Mouse (Mus musculus): Measurements from ENCODE around the gene Spata45. TPM values are rescaled to one million over a fixed set of nuclear protein-coding genes. Genes with fewer than 3 reads are reported as not detected.

Spata45 gene
- polyA plus RNA-seq, 1 experiment from 2014 or later = 0.86 TPM

- H3K4me1 ChIP-seq (ENCODE audit: control insufficient read depth, insufficient read depth, low read length) = peaks cover 4% of the 10 kb centered on the region; the same call in 1 of the 2 replicates
- H3K4me2 ChIP-seq = no peak overlapping the region
- ATAC-seq (replicated peaks; ENCODE audit: insufficient number of reproducible peaks, low FRiP score, low TSS enrichment) = no peak
- H3K27me3 ChIP-seq (ENCODE audit: control insufficient read depth, insufficient read depth, low read length) = no peaks in the 10 kb centered on the region
- peaks cover 16% of the 10 kb centered on the region for H3K36me3 ChIP-seq (ENCODE audit: control insufficient read depth, insufficient read depth, low read length)
- no peaks in the 10 kb centered on the region for H3K9me3 ChIP-seq (replicated peaks; ENCODE audit: control insufficient read depth, low read length)
- no peak overlapping the region for H3K27ac ChIP-seq (ENCODE audit: low read depth, low read length)
- 75% methylated on average over 5 of the region's 5 CpGs for WGBS (ENCODE audit: insufficient replicate concordance)
- no peak overlapping the region for H3K4me3 ChIP-seq (ENCODE audit: low read depth, low read length)
- no peak overlapping the region for H3K9ac ChIP-seq (ENCODE audit: low read depth, low read length)
Measured at GRCm38 (mm10) chr1:191084951-191085559, 48.6 kb downstream of the Spata45 start.

GRCm38 (mm10) chr1:191085597-191085996 lies 49.2 kb downstream of the Spata45 start:
- no peak for ATAC-seq (replicated peaks; ENCODE audit: insufficient number of reproducible peaks, low FRiP score, low TSS enrichment)
- H3K4me2 ChIP-seq = no peak overlapping the region
- H3K27me3 ChIP-seq (ENCODE audit: control insufficient read depth, insufficient read depth, low read length) = no peaks in the 10 kb centered on the region
- peaks cover 4% of the 10 kb centered on the region; the same call in 1 of the 2 replicates for H3K4me1 ChIP-seq (ENCODE audit: control insufficient read depth, insufficient read depth, low read length)
- no peak overlapping the region for H3K9ac ChIP-seq (ENCODE audit: low read depth, low read length)
- 82% methylated on average over 12 of the region's 12 CpGs for WGBS (ENCODE audit: insufficient replicate concordance)
- H3K36me3 ChIP-seq (ENCODE audit: control insufficient read depth, insufficient read depth, low read length) = peaks cover 16% of the 10 kb centered on the region
- H3K4me3 ChIP-seq (ENCODE audit: low read depth, low read length) = no peak overlapping the region
- no peak overlapping the region for H3K27ac ChIP-seq (ENCODE audit: low read depth, low read length)
- H3K9me3 ChIP-seq (replicated peaks; ENCODE audit: control insufficient read depth, low read length) = no peaks in the 10 kb centered on the region

GRCm38 (mm10) chr1:191086304-191086878 lies 50.0 kb downstream of the Spata45 start:
- Histone ChIP-seq H3K4me2 (no peak overlapping the region), H3K4me1 (ENCODE audit: control insufficient read depth, insufficient read depth, low read length) (peaks cover 4% of the 10 kb centered on the region; the same call in 1 of the 2 replicates), H3K27ac (ENCODE audit: low read depth, low read length) (no peak overlapping the region), H3K36me3 (ENCODE audit: control insufficient read depth, insufficient read depth, low read length) (peaks cover 16% of the 10 kb centered on the region), H3K4me3 (ENCODE audit: low read depth, low read length) (no peak overlapping the region), H3K9ac (ENCODE audit: low read depth, low read length) (no peak overlapping the region), H3K27me3 (ENCODE audit: control insufficient read depth, insufficient read depth, low read length) (no peaks in the 10 kb centered on the region), H3K9me3 (replicated peaks; ENCODE audit: control insufficient read depth, low read length) (no peaks in the 10 kb centered on the region)
- ATAC-seq (replicated peaks; ENCODE audit: insufficient number of reproducible peaks, low FRiP score, low TSS enrichment) = no peak
- WGBS (ENCODE audit: insufficient replicate concordance) = 88% methylated on average over 7 of the region's 7 CpGs

GRCm38 (mm10) chr1:191086960-191087359 lies 50.5 kb downstream of the Spata45 start:
- Histone ChIP-seq H3K9ac (ENCODE audit: low read depth, low read length) (no peak overlapping the region), H3K4me3 (ENCODE audit: low read depth, low read length) (no peak overlapping the region), H3K4me1 (ENCODE audit: control insufficient read depth, insufficient read depth, low read length) (peaks cover 4% of the 10 kb centered on the region; the same call in 1 of the 2 replicates), H3K36me3 (ENCODE audit: control insufficient read depth, insufficient read depth, low read length) (peaks cover 14% of the 10 kb centered on the region), H3K4me2 (no peak overlapping the region), H3K27ac (ENCODE audit: low read depth, low read length) (no peak overlapping the region), H3K27me3 (ENCODE audit: control insufficient read depth, insufficient read depth, low read length) (no peaks in the 10 kb centered on the region), H3K9me3 (replicated peaks; ENCODE audit: control insufficient read depth, low read length) (no peaks in the 10 kb centered on the region)
- 85% methylated on average over 8 of the region's 8 CpGs for WGBS (ENCODE audit: insufficient replicate concordance)
- no peak for ATAC-seq (replicated peaks; ENCODE audit: insufficient number of reproducible peaks, low FRiP score, low TSS enrichment)

- Histone ChIP-seq H3K4me1 (ENCODE audit: control insufficient read depth, insufficient read depth, low read length) (peaks cover 4% of the 10 kb centered on the region; the same call in 1 of the 2 replicates), H3K27ac (ENCODE audit: low read depth, low read length) (no peak overlapping the region), H3K4me3 (ENCODE audit: low read depth, low read length) (no peak overlapping the region), H3K9ac (ENCODE audit: low read depth, low read length) (no peak overlapping the region), H3K36me3 (ENCODE audit: control insufficient read depth, insufficient read depth, low read length) (peaks cover 7% of the 10 kb centered on the region), H3K9me3 (replicated peaks; ENCODE audit: control insufficient read depth, low read length) (no peaks in the 10 kb centered on the region), H3K27me3 (ENCODE audit: control insufficient read depth, insufficient read depth, low read length) (no peaks in the 10 kb centered on the region), H3K4me2 (no peak overlapping the region)
- no peak for ATAC-seq (replicated peaks; ENCODE audit: insufficient number of reproducible peaks, low FRiP score, low TSS enrichment)
- WGBS (ENCODE audit: insufficient replicate concordance) = 77% methylated on average over 5 of the region's 5 CpGs
Measured at GRCm38 (mm10) chr1:191087955-191088354, 51.5 kb downstream of the Spata45 start.

- Histone ChIP-seq H3K36me3 (ENCODE audit: control insufficient read depth, insufficient read depth, low read length) (peaks cover 7% of the 10 kb centered on the region), H3K9ac (ENCODE audit: low read depth, low read length) (no peak overlapping the region)
Measured at GRCm38 (mm10) chr1:191089355-191089754, 52.9 kb downstream of the Spata45 start.

GRCm38 (mm10) chr1:191092050-191092449 lies 55.6 kb downstream of the Spata45 start:
- no peak for ATAC-seq (replicated peaks; ENCODE audit: insufficient number of reproducible peaks, low FRiP score, low TSS enrichment)
- no peak overlapping the region for H3K4me3 ChIP-seq (ENCODE audit: low read depth, low read length)
- H3K9ac ChIP-seq (ENCODE audit: low read depth, low read length) = no peak overlapping the region
- WGBS (ENCODE audit: insufficient replicate concordance) = 70% methylated on average over 8 of the region's 8 CpGs
- no peaks in the 10 kb centered on the region for H3K27me3 ChIP-seq (ENCODE audit: control insufficient read depth, insufficient read depth, low read length)
- H3K27ac ChIP-seq (ENCODE audit: low read depth, low read length) = no peak overlapping the region
- H3K4me2 ChIP-seq = no peak overlapping the region
- no peaks in the 10 kb centered on the region for H3K36me3 ChIP-seq (ENCODE audit: control insufficient read depth, insufficient read depth, low read length)
- H3K9me3 ChIP-seq (replicated peaks; ENCODE audit: control insufficient read depth, low read length) = no peaks in the 10 kb centered on the region
- H3K4me1 ChIP-seq (ENCODE audit: control insufficient read depth, insufficient read depth, low read length) = peaks cover 4% of the 10 kb centered on the region; the same call in 1 of the 2 replicates

More at GRCm38 (mm10) chr1:191089355-191089754, 52.9 kb downstream of the Spata45 start:
- no peak overlapping the region for H3K4me3 ChIP-seq (ENCODE audit: low read depth, low read length)
- H3K9me3 ChIP-seq (replicated peaks; ENCODE audit: control insufficient read depth, low read length) = no peaks in the 10 kb centered on the region
- no peak overlapping the region for H3K27ac ChIP-seq (ENCODE audit: low read depth, low read length)
- ATAC-seq (replicated peaks; ENCODE audit: insufficient number of reproducible peaks, low FRiP score, low TSS enrichment) = no peak
- 30% methylated on average over 6 of the region's 6 CpGs for WGBS (ENCODE audit: insufficient replicate concordance)
- H3K4me1 ChIP-seq (ENCODE audit: control insufficient read depth, insufficient read depth, low read length) = peaks cover 4% of the 10 kb centered on the region; the same call in 1 of the 2 replicates
- H3K27me3 ChIP-seq (ENCODE audit: control insufficient read depth, insufficient read depth, low read length) = no peaks in the 10 kb centered on the region
- no peak overlapping the region for H3K4me2 ChIP-seq

Measured in heart, embryonic 11.5 days (tissue).